In genomic region chr2:126572747-126573146, GRCm38 (mm10) we compare ENCODE assay signal across 17 mouse cellular contexts.
"Had no signal": no experiment of that assay in that cellular context is flagged by ENCODE, and none has a peak within 500 bp of the region (broad histone marks: within the 10 kb centered on the region; RNA-seq: fewer than 3 reads in every experiment).

No protein-coding gene starts in this region.

- H3K27ac ChIP-seq: neural tube, embryonic 12.5 days; neural tube, embryonic 13.5 days; neural tube, embryonic 15.5 days; stomach, embryonic 15.5 days; stomach, postnatal 0 days had no signal

- H3K36me3 ChIP-seq: neural tube, embryonic 12.5 days; neural tube, embryonic 13.5 days; stomach, embryonic 15.5 days had no signal

- H3K9me3 ChIP-seq: neural tube, embryonic 12.5 days; stomach, embryonic 15.5 days had no signal

- DNase-seq: retina, postnatal 1 day; right cerebral cortex, adult 18-20 months; right cerebral cortex, postnatal 14 days; right cerebral cortex, postnatal 25 days; right cerebral cortex, postnatal 4 days; spleen, adult 18-20 months; thymus, adult 18-20 months; thymus, adult 2 months; thymus, postnatal 14 days; thymus, postnatal 25 days; thymus, postnatal 36 days; thymus, postnatal 4 days had no signal

- H3K9ac ChIP-seq: neural tube, embryonic 12.5 days; neural tube, embryonic 13.5 days; neural tube, embryonic 15.5 days; stomach, embryonic 15.5 days had no signal

- H3K27me3 ChIP-seq: neural tube, embryonic 12.5 days; neural tube, embryonic 13.5 days; neural tube, embryonic 15.5 days; stomach, embryonic 15.5 days had no signal

- H3K4me1 ChIP-seq: neural tube, embryonic 12.5 days; neural tube, embryonic 13.5 days; neural tube, embryonic 15.5 days; stomach, embryonic 15.5 days had no signal

- H3K4me2 ChIP-seq: neural tube, embryonic 12.5 days; neural tube, embryonic 13.5 days; neural tube, embryonic 15.5 days; stomach, embryonic 15.5 days had no signal

- H3K4me3 ChIP-seq: neural tube, embryonic 12.5 days; neural tube, embryonic 13.5 days; neural tube, embryonic 15.5 days; stomach, embryonic 15.5 days had no signal
